Mouse (Mus musculus) urinary bladder, postnatal 14 days (tissue): ENCODE measurements around the gene Cdc25b.
"Not testable (repeated sequence)": the region's sequence is repeated elsewhere in the genome, so short reads cannot be mapped to it uniquely, and the experiment has no call there.

Experiments used
- DNase-seq: peaks from one replicate; pipeline ENCODE4 v3.0.0; 2021; ENCODE audit warnings: low spot score

The Cdc25b gene

GRCm38 (mm10) chr2:131196606-131197316 lies 10.0 kb downstream of the Cdc25b start:
- no peak for DNase-seq

- no peak for DNase-seq
These were observed 14.0 kb downstream of the Cdc25b start for GRCm38 (mm10) chr2:131200710-131201109.

- no peak for DNase-seq
These were observed 14.5 kb downstream of the Cdc25b start for GRCm38 (mm10) chr2:131201262-131201661.

- peak; percentile 30 for DNase-seq
These were observed 17.2 kb downstream of the Cdc25b start for GRCm38 (mm10) chr2:131203816-131204409.

- DNase-seq = peak; percentile 98
These were observed 17.7 kb downstream of the Cdc25b start for GRCm38 (mm10) chr2:131204410-131204981.

GRCm38 (mm10) chr2:131205521-131206182 lies 18.9 kb downstream of the Cdc25b start:
- DNase-seq = no peak

GRCm38 (mm10) chr2:131206778-131207177 lies 20.0 kb downstream of the Cdc25b start, which contains the start of gene Ap5s1:
Ap5s1 (plus strand) TSS chr2:131207078.
- DNase-seq = no peak

GRCm38 (mm10) chr2:131208356-131208755 lies 21.6 kb downstream of the Cdc25b start:
- no peak for DNase-seq

- no peak for DNase-seq
These were observed 22.5 kb downstream of the Cdc25b start for GRCm38 (mm10) chr2:131209125-131209795.

GRCm38 (mm10) chr2:131209969-131210792 lies 23.4 kb downstream of the Cdc25b start:
- DNase-seq = peak; percentile 97

- peak; percentile 35 for DNase-seq
These were observed 24.4 kb downstream of the Cdc25b start for GRCm38 (mm10) chr2:131211026-131211615.

- DNase-seq = no peak
These were observed 27.0 kb downstream of the Cdc25b start for GRCm38 (mm10) chr2:131213773-131214172.

- no peak for DNase-seq
These were observed 29.5 kb downstream of the Cdc25b start for GRCm38 (mm10) chr2:131215941-131216858.

- DNase-seq = no peak
These were observed 33.3 kb downstream of the Cdc25b start for GRCm38 (mm10) chr2:131220030-131220429.

- DNase-seq = no peak
These were observed 35.2 kb downstream of the Cdc25b start for GRCm38 (mm10) chr2:131221853-131222515.

- no peak for DNase-seq
These were observed 35.8 kb downstream of the Cdc25b start for GRCm38 (mm10) chr2:131222562-131222961.

GRCm38 (mm10) chr2:131223569-131223968 lies 36.8 kb downstream of the Cdc25b start:
- no peak for DNase-seq

- no peak for DNase-seq
These were observed 38.4 kb downstream of the Cdc25b start for GRCm38 (mm10) chr2:131225178-131225577.

GRCm38 (mm10) chr2:131226669-131227068 lies 39.9 kb downstream of the Cdc25b start:
- not testable (repeated sequence) for DNase-seq
